8 mouse cellular contexts compared by ENCODE assay signal in the genomic region with DNA sequence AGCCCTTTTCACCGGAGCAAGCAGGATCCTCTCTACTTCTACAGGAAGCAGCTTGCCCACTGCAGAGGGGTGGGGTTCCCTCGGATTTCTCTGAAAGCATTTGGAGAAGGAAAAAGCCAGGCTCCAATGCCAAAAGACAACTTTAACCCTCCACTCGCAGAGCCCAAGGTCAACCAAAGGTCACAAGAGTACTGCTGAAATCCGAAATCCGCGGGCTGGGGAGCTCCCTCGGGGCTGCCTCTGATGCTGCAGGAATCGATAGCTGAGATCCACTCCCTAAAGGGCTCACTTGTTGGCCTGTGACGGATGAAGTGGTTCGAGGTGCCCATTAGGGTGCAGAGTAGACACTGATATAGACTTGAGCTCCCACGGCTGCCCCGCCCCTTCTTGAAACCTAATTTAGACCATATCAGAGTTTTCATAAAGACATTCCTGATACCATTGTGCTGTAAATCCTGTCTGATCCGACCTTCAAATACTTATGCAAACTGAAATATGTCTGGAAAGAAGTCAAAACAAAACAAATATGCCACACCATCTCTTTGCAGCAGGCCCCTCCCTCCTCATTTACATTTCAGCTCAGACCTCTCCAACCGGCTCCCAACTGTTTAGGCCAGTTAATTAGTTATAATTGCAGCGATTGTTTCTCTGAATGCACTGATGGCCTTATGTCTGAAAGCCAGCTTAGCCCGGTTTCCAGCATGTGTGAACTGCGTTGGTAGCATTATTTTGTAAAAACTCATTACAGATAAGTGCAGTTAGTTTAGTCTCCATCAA.
A peak's percentile ranks its signal among the peaks of the same experiment; 100 is the strongest.
DNase-seq lines count a peak whose midpoint lies in the region; ATAC-seq lines count a peak whose summit lies in the region.

No protein-coding gene starts in this region.

- peak overlapping the region; percentile 4; the same call in 1 of the 2 replicates for H3K4me2 ChIP-seq in kidney, embryonic 14.5 days (replicated peaks; ENCODE audit: low read depth, low read length)

- H3K27me3 ChIP-seq in kidney, embryonic 14.5 days (ENCODE audit: control insufficient read depth, insufficient read depth, low read length): no peaks in the 10 kb centered on the region

- H3K9me3 ChIP-seq in kidney, embryonic 14.5 days (ENCODE audit: control insufficient read depth, low read length): no peaks in the 10 kb centered on the region

- no peaks in the 10 kb centered on the region for H3K36me3 ChIP-seq in kidney, embryonic 14.5 days (ENCODE audit: control insufficient read depth, insufficient read depth, low read length)

- peak overlapping the region; percentile 67; the same call in 1 of the 2 replicates for H3K27ac ChIP-seq in kidney, embryonic 14.5 days (ENCODE audit: low read depth, low read length)

- H3K4me1 ChIP-seq in kidney, embryonic 14.5 days (ENCODE audit: control insufficient read depth, insufficient read depth, low read length): peaks cover 31% of the 10 kb centered on the region

- peak; percentile 64 for ATAC-seq in erythroid progenitor cell, adult 5-6 weeks (replicated peaks; ENCODE audit: low FRiP score, poor library complexity, severe bottlenecking)
- peak; percentile 30; the same call in 1 of the 2 replicates for ATAC-seq in kidney, embryonic 14.5 days (ENCODE audit: low FRiP score, low TSS enrichment)

- H3K4me3 ChIP-seq in kidney, embryonic 14.5 days (ENCODE audit: low read length): no peak overlapping the region

- peak; percentile 12 for DNase-seq in gastrocnemius, postnatal 14 days
- no peak for DNase-seq in gastrocnemius, adult 18-20 months (ENCODE audit: low spot score)
- DNase-seq in CD4-positive helper T cell, adult 2 months (ENCODE audit: low read depth, low spot score): peak; percentile 33
- DNase-seq in left cerebral cortex, postnatal 14 days (ENCODE audit: low spot score in 2 of 2): no peak
- DNase-seq in left cerebral cortex, postnatal 36 days (ENCODE audit: low spot score in 2 of 2): no peak
- no peak for DNase-seq in thymus, postnatal 36 days

- intact Hi-C loops in gastrocnemius, postnatal 14 days (cut with DNase I; ENCODE audit: low total_unique reads): no loop called here
- intact Hi-C loops in left cerebral cortex, postnatal 14 days (cut with DNase I): loop anchor here (5.0 kb wide), 1 partner anchor 658 kb away; no protein-coding TSS in a partner anchor
- intact Hi-C loops in left cerebral cortex, postnatal 36 days (cut with DNase I): loop anchor here (5.0 kb wide), 1 partner anchor 172 kb away; the partner anchor contains the start of gene Map3k1

- WGBS in kidney, embryonic 14.5 days: 25% methylated on average over 17 of the region's 17 CpGs

- H3K9ac ChIP-seq in kidney, embryonic 14.5 days (ENCODE audit: low read depth, low read length): no peak overlapping the region

Comparison
In these comparisons a context has a peak if more than half of its experiments do, and no peak if none do; other contexts are left out.
1. DNase-seq: peak in gastrocnemius, postnatal 14 days (single experiment) and CD4-positive helper T cell, adult 2 months (single experiment); none in gastrocnemius, adult 18-20 months (single experiment), left cerebral cortex, postnatal 14 days (0 of 2), left cerebral cortex, postnatal 36 days (0 of 2) and thymus, postnatal 36 days (0 of 2).